Mouse (Mus musculus) hindbrain, embryonic 13.5 days (tissue): ENCODE measurements at regions not wholly inside any gene's neighbourhood (a gene's known extent, or its start where the extent isn't known, plus 50 kb on each side); places are given as distances from the start of the nearest gene placed in this dataset.

Experiments
- ATAC-seq: fragments of 200-750 bp; cut with Nextera tagmentation; 2 replicates; pipeline ENCODE4 v1.8.0; 2017; ENCODE audit warnings: moderate TSS enrichment; ENCODE audit not compliant: low FRiP score
- H3K27ac ChIP-seq: fragments of 300-500 bp; sonication (generic); 2 replicates; pipeline ENCODE4 v1.5.1; 2015; ENCODE audit warnings: inconsistent platforms, mild to moderate bottlenecking, moderate library complexity
- H3K27me3 ChIP-seq: fragments of 300-500 bp; sonication (generic); 2 replicates; pipeline ENCODE4 v1.6.1; 2015; ENCODE audit warnings: mild to moderate bottlenecking, inconsistent platforms
- H3K36me3 ChIP-seq: fragments of 300-500 bp; sonication (generic); 2 replicates; pipeline ENCODE4 v1.6.1; 2015; ENCODE audit warnings: mild to moderate bottlenecking, inconsistent platforms
- H3K4me1 ChIP-seq: fragments of 300-500 bp; sonication (generic); replicated peaks from 2 replicates; pipeline ENCODE4 v1.6.1; 2015; ENCODE audit warnings: inconsistent platforms
- H3K4me2 ChIP-seq: fragments of 300-500 bp; sonication (generic); 2 replicates; pipeline ENCODE4 v1.6.1; 2015; ENCODE audit warnings: inconsistent platforms, mild to moderate bottlenecking, moderate library complexity
- H3K4me3 ChIP-seq: fragments of 300-500 bp; sonication (generic); 2 replicates; pipeline ENCODE4 v1.5.1; 2015; ENCODE audit warnings: mild to moderate bottlenecking, inconsistent platforms
- H3K9ac ChIP-seq: fragments of 300-500 bp; sonication (generic); 2 replicates; pipeline ENCODE4 v1.6.1; 2015; ENCODE audit warnings: mild to moderate bottlenecking, inconsistent platforms
- H3K9me3 ChIP-seq: fragments of 300-500 bp; sonication (generic); 2 replicates; pipeline ENCODE4 v1.6.1; 2016; ENCODE audit warnings: inconsistent platforms
- WGBS: fragments of 180-500 bp; shearing (Covaris S2); methylation state at CpG from one replicate; pipeline ENCODE4 v1.1.7; 2015; 5-methylcytosine and 5-hydroxymethylcytosine counted together

GRCm38 (mm10) chr3:51170225-51170852 lies 53.9 kb upstream of the Noct start:
- WGBS, result 25% methylated on average over 19 of the region's 19 CpGs

More at GRCm38 (mm10) chr3:51170225-51170852, 53.9 kb upstream of the Noct start:
- Histone ChIP-seq H3K4me3 (no peak overlapping the region), H3K27me3 (no peaks in the 10 kb centered on the region), H3K36me3 (no peaks in the 10 kb centered on the region), H3K9me3 (no peaks in the 10 kb centered on the region), H3K4me2 (peak overlapping the region; percentile 13), H3K9ac (no peak overlapping the region), H3K27ac (no peak overlapping the region), H3K4me1 (peaks cover 15% of the 10 kb centered on the region)
- peak; percentile 80 for ATAC-seq
